Mouse (Mus musculus) retina, postnatal 7 days (tissue): ENCODE results near the gene Ppp1r37.
A peak's percentile ranks its signal among the peaks of the same experiment; 100 is the strongest.

Experiments
- DNase-seq: peaks from one replicate; pipeline ENCODE4 v3.0.0-alpha.2; 2012; ENCODE audit warnings: low read depth, low spot score

Ppp1r37 gene

GRCm38 (mm10) chr7:19572926-19573775 is 10.3 kb upstream of the Ppp1r37 start:
- peak; percentile 71 for DNase-seq

DNA sequence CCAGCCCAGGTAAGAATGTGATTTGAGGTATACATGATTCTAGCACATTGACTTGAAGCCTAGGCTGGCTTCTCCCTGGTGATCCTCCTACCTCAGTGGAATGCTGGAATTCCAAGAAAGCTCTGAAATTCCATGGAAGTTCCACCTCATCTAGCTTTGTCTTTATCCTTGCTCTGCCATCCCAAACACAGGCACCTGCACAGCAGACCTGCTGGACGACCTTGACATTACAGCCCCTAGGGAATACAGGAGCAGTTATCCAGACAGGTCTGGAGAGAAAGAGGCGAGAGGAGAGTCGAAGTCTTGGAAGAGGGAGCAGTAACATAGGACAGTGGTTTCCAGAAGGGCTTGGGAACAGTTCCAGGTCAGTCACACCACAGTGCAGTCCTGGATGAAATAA is 6.8 kb upstream of the Ppp1r37 start:
- no peak for DNase-seq

- no peak for DNase-seq
Measured at GRCm38 (mm10) chr7:19567426-19567825, 4.5 kb upstream of the Ppp1r37 start.

DNA sequence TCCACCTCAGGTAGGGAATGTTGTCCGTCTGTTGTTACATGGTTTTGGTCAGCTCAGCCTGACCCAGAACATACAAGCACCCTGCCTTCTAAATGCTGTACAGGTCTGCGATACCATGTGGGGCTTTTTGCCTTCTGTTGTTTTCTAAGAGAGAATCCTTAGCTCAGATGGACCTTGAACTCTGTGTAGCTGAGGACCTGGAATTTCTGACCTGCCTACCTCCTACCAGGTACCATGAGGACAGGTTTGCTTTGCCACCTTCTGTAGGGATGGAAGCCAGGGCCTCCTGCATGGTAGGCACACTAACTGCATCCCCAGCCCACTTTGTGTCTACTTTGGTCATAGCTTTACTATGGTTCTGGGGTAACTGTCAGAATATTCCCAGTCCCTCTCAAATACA is 2.9 kb upstream of the Ppp1r37 start:
- DNase-seq, result no peak

GRCm38 (mm10) chr7:19564455-19564854 is 1.6 kb upstream of the Ppp1r37 start:
- no peak for DNase-seq

DNA sequence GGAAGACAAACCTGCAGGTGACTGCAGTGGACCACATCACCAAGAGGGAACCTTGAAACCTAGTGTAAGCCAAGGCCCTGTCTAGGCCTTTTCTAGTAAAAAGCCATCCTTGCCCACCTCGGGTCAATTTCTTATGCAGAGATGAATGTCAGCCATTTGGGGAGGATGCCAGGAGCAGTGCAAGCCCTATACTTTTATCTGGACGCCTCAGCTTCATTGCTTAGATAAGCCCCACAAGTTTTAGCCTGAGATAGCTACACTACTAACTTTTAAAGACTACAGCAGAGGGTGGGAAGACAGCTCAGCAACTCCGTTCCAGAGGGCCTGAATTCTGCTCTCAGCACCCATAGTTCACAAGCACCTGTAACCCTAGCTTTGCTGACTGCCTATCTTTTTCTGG is 1.0 kb upstream of the Ppp1r37 start:
- DNase-seq, result no peak

GRCm38 (mm10) chr7:19561765-19562642 is 872 bp downstream of the Ppp1r37 start:
- peak; percentile 96 for DNase-seq

- DNase-seq, result no peak
Measured at GRCm38 (mm10) chr7:19561431-19561764, 1.5 kb downstream of the Ppp1r37 start.

GRCm38 (mm10) chr7:19560491-19561260 is 2.2 kb downstream of the Ppp1r37 start:
- DNase-seq, result no peak

DNA sequence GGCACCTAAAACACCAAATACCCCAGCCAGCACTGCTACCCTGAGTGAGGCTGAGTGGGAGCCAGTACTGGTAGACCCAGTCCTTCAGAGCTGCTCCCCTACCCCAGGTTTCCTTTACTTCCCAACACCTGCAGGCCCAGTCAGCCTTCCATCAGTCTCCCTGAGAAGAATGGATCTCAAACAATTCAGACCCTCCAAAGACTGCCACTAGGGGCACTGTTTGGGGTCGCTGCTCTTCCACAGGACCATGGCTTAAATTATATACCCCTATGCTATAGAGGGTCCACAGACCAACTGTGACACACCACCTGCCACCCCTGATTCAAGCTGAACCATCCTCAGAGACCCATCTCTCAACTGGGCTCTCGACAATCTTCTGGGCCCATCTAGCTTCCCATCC is 3.9 kb downstream of the Ppp1r37 start:
- DNase-seq, result no peak

DNA sequence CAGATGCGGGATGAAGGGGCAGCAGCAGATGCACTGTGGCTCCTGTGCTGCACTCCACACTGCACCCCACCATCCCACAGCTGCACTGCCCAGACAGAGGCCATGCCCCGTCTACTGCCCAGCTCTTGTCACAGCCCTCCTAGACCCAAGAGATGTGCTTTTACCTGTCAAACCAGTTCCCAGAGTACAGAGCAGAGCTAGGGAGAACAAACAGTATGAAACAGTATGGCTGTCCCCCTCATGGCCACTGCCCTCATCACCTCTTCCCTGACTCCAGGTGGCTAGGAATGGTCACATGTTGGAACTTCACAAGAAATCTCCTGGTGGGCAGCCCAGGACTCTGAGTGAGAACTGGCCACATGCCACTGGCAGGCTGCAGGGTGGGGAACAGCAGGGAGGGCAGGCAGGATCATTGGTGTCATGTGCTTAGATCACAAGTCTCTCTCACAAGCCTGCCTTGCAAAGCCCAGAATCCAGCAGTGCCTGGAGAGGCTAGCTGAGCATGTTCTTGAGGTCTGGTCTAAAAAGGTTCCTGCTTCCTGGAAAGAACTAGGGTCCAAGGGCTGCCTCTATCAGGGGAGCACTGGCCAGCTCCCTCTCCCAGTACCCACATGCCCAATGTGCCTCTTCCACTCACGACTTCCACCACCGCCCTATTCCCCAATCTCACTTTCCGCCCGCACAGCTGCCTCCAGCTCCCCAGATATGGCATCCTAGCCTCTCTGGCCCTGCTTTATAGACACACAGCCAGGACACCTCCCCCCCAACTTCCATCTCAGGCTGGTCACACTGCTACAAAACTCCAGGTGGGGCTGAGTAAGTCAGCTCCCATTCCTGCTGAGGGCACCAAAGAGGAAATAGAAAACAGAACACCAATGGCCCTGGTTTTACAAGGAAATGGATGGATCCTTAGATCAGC is 4.6 kb downstream of the Ppp1r37 start:
- DNase-seq, result no peak

DNA sequence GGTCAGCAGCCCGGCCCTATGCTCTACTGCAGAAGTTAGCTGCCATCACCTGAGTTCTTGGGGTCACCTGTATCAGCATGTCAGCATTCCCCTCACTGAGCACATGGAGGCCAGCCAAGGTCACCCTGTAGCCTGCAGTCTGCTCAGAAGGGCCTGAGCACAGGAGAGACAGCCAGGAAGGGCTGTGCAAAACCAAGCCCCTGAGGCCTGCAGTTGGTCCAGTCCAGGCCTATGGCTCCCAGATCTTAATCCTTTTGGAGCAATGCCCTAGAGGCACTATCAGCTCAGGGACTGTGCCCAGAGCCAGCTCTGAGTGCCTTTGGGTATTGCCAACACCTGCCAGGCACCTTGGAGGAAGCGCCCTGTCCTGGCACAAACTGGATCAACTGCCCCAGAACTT is 5.8 kb downstream of the Ppp1r37 start:
- no peak for DNase-seq

- DNase-seq, result no peak
Measured at GRCm38 (mm10) chr7:19554168-19554567, 8.7 kb downstream of the Ppp1r37 start.

DNA sequence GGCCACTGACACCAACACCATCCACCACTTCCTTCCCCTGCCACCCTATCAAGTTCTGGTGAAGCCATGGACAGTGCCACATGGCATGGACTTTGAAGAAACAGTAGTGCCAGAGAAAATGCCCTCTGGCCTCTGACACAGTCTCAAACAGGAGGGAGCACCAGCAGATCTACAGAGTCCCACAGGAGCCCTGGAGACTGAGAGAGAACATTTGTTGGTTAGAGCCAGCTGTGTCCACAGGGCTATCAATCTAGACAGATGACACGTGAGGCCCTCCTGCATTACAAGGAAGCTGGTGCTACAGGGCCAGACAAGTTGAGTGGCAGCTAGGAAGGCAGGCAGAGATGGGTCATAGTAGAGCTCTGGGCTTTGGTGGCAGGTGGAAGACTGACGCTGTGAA is 10.4 kb downstream of the Ppp1r37 start:
- no peak for DNase-seq

GRCm38 (mm10) chr7:19551634-19552033 is 11.2 kb downstream of the Ppp1r37 start:
- DNase-seq, result no peak

DNA sequence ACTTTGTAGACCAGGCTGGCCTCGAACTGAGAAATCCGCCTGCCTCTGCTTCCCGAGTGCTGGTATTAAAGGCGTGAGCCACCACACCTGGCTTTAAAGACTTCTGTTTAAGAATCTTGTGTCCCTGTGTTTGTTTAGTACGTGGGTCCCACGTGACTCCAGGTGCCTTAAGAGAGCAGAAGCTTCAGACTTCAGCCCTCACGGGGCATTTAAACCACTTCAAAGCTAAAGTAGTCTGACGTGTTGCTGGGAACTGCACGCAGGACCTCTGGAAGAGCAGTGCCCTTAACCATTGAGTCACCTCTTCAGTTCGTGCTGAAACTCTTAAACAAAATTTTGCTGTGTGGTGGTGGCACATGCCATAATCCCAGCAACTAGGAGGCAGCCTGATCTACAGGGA is 13.5 kb downstream of the Ppp1r37 start:
- DNase-seq, result no peak

DNA sequence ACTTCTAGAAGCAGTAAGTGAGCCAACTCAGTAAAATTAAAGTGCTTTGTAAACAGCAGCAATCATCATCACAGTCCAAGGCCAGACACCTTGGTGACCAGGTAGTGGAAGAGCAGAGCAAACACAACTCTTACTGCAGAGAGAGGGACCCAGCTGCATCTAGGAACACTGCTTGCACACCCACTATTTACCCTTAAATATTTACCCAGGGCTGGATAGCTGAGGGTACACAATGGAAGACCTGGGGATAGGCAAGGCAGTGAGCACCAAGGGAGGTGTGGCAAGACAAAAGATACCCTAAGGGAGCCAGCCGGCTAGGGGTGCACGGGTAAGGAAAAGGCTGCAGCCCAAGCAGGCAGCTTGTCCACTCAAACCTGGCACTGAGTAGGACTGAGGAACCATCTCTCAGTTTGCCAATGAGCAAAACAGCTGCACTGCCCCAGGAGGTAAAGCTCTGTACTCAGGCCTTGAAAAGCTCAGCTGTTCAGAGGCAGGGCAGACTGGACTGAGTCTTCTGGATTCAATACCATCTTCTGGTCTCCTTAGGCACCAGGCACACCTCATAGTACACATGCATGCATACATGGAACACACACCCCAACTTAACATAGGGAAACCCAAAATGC is 15.4 kb downstream of the Ppp1r37 start:
- no peak for DNase-seq

GRCm38 (mm10) chr7:19546007-19546406 is 16.9 kb downstream of the Ppp1r37 start:
- DNase-seq, result no peak

GRCm38 (mm10) chr7:19543584-19543983 is 19.3 kb downstream of the Ppp1r37 start:
- no peak for DNase-seq

GRCm38 (mm10) chr7:19542155-19542691 is 20.7 kb downstream of the Ppp1r37 start:
- no peak for DNase-seq
